Mouse (Mus musculus) layer of hippocampus, postnatal 36 days (tissue): Measurements from ENCODE around the gene Ppfia2. TPM values are rescaled to one million over a fixed set of nuclear protein-coding genes. Genes with fewer than 3 reads are reported as not detected.

Source experiments
- DNase-seq, 2 experiments: peaks; one replicate each; pipeline ENCODE4 v3.0.0; 2022
- total RNA-seq, 2 experiments: library from RNA; stranded (reverse); gene quantifications; 2 replicates each; pipeline ENCODE4 v1.2.3; 2021

Gene Ppfia2
- total RNA-seq, 2 experiments from 2014 or later, result 130 to 140 TPM

DNA sequence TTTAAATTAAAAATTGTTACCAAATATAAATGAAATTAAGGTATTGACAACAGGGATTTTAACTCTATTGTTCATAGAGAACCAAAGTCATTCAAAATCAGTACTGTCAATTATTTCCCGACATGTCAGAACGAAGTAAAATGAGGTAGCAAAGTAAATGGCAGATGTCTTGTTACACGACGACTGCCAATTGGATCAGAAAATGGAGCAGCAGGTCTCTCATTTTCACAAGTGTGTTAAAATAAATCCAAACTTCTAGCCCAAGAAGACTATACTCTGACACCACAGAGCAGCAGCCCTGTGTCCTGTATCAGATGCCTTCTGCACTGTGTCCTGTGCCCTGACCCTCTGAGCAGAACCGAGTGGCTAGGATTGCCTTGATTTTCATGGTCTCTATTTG, 454.2 kb downstream of the Ppfia2 start:
- no peak for DNase-seq

DNA sequence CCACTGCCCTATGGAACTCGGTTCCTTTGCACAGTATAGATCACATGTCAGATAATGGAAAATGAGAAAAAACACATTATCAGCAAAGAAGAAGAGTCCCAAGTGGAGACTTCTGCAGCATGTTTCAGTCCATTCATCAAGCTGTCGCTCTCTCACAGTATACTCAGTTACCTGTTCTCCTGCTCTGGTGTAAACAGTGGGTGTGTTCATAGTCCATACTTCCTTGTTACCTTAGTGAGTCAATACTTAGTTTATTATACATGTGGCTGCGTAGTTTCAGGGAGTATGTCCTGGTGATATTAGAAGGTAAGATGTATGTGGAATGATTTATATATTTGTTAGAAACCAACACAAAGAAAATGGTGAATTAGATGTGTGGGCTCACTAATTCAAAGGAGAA, 454.7 kb downstream of the Ppfia2 start:
- no peak for DNase-seq

GRCm38 (mm10) chr10:106928576-106929332, 458.6 kb downstream of the Ppfia2 start:
- DNase-seq, result no peak

DNA sequence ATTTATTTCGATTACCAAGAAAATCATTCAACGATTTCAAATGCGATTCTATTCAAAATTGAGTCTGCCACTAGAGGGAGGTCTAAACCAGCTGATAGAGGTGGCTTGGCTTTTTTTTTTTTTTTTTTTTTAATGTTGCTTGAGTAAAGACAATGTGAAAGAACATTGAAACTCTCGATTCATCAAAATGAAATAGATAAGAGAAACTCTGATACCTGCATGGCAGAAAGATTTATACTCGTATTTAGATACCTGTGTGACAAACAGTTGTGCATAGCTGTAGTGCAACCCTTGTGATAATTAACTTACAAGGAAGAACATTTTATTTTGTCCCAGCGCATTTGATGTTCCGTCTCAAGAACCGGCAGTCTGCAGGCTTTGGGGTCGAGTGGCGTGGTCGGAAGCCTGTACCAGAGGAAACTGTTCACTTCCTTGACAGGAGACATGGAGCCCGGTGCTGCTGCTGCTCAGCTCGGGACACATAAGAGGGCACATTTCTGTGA, 462.5 kb downstream of the Ppfia2 start:
- no peak for DNase-seq

DNA sequence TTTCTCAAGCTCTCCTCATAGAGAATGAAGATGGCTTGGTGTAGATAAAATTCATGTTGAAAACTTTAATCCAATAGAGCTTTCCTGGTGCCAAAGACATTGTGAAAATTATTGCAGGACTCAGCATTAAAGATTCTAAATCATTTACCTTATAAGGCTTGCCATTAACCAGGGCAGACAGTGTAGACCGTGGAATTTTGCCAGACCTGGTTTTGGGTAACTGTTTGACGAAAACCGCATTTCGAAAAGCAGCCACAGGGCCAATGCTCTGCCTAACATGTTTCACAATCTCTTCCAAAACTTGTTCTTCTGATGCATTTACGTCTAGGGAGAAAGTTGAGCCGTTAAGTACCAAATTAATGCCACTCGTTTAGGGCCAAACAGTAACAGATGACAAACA, 466.9 kb downstream of the Ppfia2 start:
- no peak for DNase-seq

DNA sequence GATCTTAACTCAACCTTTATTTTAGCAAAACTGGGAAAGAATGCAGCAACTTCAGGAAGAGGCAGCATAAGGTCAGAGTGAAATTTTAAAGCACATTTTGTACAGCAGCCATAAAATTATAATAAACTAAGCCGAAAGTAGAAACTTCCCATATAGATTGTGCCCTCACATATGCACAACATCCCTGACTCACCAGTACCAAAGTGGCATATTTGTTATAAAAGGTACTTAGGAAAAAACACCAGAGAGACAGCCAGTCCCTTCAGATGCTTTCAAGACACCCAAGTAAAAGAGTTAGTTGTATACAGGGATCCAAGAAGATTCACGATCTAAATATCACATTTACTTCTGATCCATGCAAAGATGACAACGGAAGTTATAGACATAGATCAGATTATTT, 468.7 kb downstream of the Ppfia2 start:
- no peak for DNase-seq

- DNase-seq, result no peak
These were observed 469.3 kb downstream of the Ppfia2 start for GRCm38 (mm10) chr10:106939441-106939840.

DNA sequence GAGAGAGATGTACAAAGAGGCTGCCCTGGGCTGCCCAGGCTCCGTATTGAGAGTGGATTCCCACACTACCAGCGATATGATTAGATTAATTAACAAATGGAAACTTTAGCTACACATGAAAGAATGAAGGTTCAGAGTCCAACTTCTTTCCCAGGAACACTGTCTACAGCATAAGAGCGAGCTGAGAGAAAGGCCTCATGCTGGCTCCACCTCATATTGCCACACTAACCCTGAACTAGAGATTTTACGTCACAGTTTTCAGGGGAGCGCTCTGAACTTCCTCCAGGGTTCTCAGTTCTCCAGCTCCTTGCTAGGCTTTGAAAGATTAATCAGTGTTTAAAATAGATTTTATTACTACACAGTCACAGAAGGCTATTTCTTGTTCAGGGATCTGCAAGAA, 471.2 kb downstream of the Ppfia2 start:
- DNase-seq, result no peak

DNA sequence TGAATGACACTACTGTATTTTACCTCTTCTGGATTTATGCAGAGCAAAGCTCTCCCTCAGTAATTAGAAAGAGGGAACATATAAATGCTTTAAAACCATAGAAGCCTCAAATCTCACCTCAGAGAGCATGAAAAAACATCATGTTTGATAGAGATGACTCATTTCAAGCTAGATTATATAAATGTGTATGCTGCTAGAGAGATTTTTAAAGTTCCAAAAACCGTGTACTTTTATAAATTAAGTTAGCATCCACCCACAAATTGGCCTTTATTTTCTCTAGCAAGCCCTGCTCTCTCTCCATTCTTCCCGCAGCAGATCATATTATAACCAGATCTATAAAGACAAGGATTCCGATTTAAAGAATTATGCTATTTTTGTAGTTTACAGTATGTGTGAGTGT, 488.9 kb downstream of the Ppfia2 start:
- no peak for DNase-seq

DNA sequence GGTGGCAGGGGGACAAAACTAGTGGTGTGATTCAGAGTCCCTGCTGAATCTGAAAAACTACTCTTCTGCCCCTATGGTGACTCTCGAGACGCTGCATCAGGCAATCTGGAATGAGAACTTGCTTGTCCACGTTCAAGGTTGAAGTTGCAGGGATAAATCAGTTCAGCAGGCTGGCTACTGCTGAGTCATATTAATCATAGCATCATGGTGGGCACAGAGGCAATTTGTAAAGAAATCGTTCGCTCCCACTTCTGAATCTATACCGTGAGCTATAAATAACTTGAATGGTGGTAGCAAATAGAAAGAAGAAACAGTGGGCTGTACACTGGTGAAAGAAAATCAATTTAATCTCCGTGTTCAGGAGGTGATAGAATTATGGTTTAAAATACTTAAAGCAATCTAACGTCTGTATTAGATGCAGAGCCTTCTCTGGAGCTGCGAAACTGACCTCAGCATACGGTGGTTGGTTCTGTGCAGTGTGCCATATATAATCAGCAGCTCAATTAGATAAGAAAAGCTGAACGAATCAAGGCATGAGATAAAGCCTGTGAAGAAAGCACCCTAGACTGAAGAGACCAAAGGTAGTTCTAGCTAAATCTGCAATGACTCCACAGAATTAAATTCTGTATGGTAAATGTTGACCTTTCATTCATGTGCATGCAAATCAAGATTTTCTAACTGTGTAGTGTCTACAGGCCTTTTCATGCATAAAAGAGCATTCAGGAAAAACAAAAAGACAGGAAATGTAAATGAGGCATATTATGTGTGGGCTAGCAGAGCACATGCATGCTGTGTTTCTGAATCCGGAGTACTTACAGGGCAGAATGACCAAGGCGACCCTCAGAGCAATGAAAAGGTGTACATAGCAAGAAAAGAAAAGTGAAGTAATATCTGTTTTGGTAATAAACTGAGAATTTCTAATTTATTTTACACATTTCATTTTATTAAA, 505.3 kb downstream of the Ppfia2 start:
- DNase-seq, result no peak
